Mouse (Mus musculus): ENCODE measurements at regions not wholly inside any gene's neighbourhood (a gene's known extent, or its start where the extent isn't known, plus 50 kb on each side); places are given as distances from the start of the nearest gene placed in this dataset.

DNA sequence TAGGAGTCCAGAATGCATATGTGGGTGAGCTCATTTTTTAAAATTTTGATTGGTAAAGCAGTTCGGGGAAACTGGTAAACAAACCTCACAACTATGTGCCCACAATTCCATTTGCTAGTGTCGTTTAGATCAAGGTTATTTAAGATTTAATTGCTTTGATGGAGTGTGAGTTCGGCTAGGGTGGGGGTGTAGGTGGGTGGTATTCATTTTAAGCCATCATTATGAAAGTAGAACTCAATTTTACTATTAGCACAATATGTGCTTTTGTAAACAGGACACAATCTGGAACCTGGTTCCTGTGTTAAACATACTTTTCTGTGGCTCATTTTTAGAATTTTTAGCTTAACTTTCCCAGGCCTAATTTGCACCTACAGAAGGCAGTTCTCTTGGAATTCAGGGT is 86.5 kb downstream of the Kcna4 start:
- no peak for DNase-seq (ENCODE audit: low read depth)

DNA sequence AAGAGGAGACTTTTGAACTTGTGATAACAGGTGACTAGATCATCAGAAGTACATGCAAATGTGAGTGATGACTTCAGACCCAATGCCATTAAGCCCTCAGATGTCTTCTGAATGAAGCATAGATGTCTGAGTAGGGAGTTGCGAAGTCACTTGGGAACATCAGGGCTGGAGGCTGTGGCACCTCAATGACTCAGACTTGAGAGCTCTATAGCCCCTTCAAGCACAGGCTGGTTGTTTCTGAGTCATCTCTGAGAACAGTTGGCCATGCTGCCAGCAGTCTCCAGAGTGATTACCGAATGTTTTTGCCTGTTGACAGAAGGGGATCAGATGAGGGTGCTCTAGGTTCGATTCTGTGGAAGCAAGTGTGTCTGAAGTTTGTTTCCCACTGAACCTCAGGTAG is 102.4 kb downstream of the Kcna4 start:
- DNase-seq (ENCODE audit: low read depth) = peak; percentile 67

DNA sequence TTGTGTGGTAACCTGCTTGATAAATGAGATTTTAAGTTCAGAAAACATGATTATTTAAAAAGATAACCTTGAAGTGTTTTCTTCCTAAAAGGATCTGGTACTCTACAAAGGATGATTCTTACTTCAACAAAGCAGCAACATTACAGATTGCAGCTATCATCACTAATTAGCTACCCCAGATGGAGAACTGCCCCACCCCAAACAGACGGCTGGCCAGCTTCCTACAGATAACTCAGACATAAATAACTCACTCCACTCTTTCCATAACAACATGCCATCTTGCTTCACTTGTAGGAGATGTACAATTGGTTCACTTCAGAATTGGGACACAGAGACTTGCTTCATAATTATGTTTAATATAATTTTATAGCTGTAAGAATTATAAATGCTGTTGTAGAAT is 110.0 kb downstream of the Kcna4 start:
- DNase-seq (ENCODE audit: low read depth) = no peak
